Mouse (Mus musculus): ENCODE measurements at regions not wholly inside any gene's neighbourhood (a gene's known extent, or its start where the extent isn't known, plus 50 kb on each side); places are given as distances from the start of the nearest gene placed in this dataset.

- DNase-seq (ENCODE audit: low read depth, low spot score) = no peak
These were observed 180.5 kb upstream of the Dlk1 start for GRCm38 (mm10) chr12:109272101-109272500.

GRCm38 (mm10) chr12:109314850-109315249 lies 137.8 kb upstream of the Dlk1 start:
- no peak for DNase-seq (ENCODE audit: low read depth, low spot score)

GRCm38 (mm10) chr12:109325986-109326385 lies 126.6 kb upstream of the Dlk1 start:
- no peak for DNase-seq (ENCODE audit: low read depth, low spot score)

- no peak for DNase-seq (ENCODE audit: low read depth, low spot score)
These were observed 81.3 kb upstream of the Dlk1 start for GRCm38 (mm10) chr12:109371327-109371726.

GRCm38 (mm10) chr12:109385794-109386193 lies 66.8 kb upstream of the Dlk1 start:
- no peak for DNase-seq (ENCODE audit: low read depth, low spot score)

- no peak for DNase-seq (ENCODE audit: low read depth, low spot score)
These were observed 63.8 kb upstream of the Dlk1 start for GRCm38 (mm10) chr12:109388791-109389190.

- no peak for DNase-seq (ENCODE audit: low read depth, low spot score)
These were observed 62.2 kb upstream of the Dlk1 start for GRCm38 (mm10) chr12:109390388-109390920.

GRCm38 (mm10) chr12:109390978-109391377 lies 61.6 kb upstream of the Dlk1 start:
- no peak for DNase-seq (ENCODE audit: low read depth, low spot score)

GRCm38 (mm10) chr12:109393326-109393725 lies 59.3 kb upstream of the Dlk1 start:
- DNase-seq (ENCODE audit: low read depth, low spot score) = no peak

GRCm38 (mm10) chr12:109393795-109394194 lies 58.8 kb upstream of the Dlk1 start:
- peak; percentile 56 for DNase-seq (ENCODE audit: low read depth, low spot score)

- no peak for DNase-seq (ENCODE audit: low read depth, low spot score)
These were observed 58.2 kb upstream of the Dlk1 start for GRCm38 (mm10) chr12:109394396-109394795.

GRCm38 (mm10) chr12:109396614-109397013 lies 56.0 kb upstream of the Dlk1 start:
- DNase-seq (ENCODE audit: low read depth, low spot score) = no peak

GRCm38 (mm10) chr12:109397175-109398058 lies 55.2 kb upstream of the Dlk1 start:
- DNase-seq (ENCODE audit: low read depth, low spot score) = no peak

- DNase-seq (ENCODE audit: low read depth, low spot score) = no peak
These were observed 54.1 kb upstream of the Dlk1 start for GRCm38 (mm10) chr12:109398473-109398872.

GRCm38 (mm10) chr12:109398951-109399350 lies 53.7 kb upstream of the Dlk1 start:
- no peak for DNase-seq (ENCODE audit: low read depth, low spot score)

GRCm38 (mm10) chr12:109399591-109399990 lies 53.0 kb upstream of the Dlk1 start:
- no peak for DNase-seq (ENCODE audit: low read depth, low spot score)

- DNase-seq (ENCODE audit: low read depth, low spot score) = no peak
These were observed 52.6 kb upstream of the Dlk1 start for GRCm38 (mm10) chr12:109400041-109400440.

- no peak for DNase-seq (ENCODE audit: low read depth, low spot score)
These were observed 51.6 kb upstream of the Dlk1 start for GRCm38 (mm10) chr12:109400936-109401586.

GRCm38 (mm10) chr12:109401696-109402095 lies 50.9 kb upstream of the Dlk1 start:
- DNase-seq (ENCODE audit: low read depth, low spot score) = no peak

GRCm38 (mm10) chr12:109402226-109402625 lies 50.4 kb upstream of the Dlk1 start:
- DNase-seq (ENCODE audit: low read depth, low spot score) = no peak
